Mouse (Mus musculus): ENCODE results near the gene Kcnh7.

GRCm38 (mm10) chr2:62746256-62746655, 437.8 kb downstream of the Kcnh7 start:
- TF ChIP-seq CTCF (IDR thresholded peaks at IDR 0.05; ENCODE audit: control insufficient read depth, insufficient read depth, insufficient read length) (no peak), USF1 (IDR thresholded peaks at IDR 0.05; ENCODE audit: low read depth) (no peak), MYOG (IDR thresholded peaks at IDR 0.05; ENCODE audit: control insufficient read depth, extremely low read depth, insufficient read length) (no peak), MYOD1 (IDR thresholded peaks at IDR 0.05; ENCODE audit: control insufficient read depth, insufficient read length, low read depth) (no peak), MAX (IDR thresholded peaks at IDR 0.05) (no peak), CEBPB (IDR thresholded peaks at IDR 0.05; ENCODE audit: low read depth) (no peak)

All from C2C12 (cell line).